8 mouse cellular contexts compared by ENCODE assay signal in genomic region chr14:31194891-31195513, GRCm38 (mm10). TPM values are rescaled to one million over a fixed set of nuclear protein-coding genes. Genes with fewer than 3 reads are reported as not detected.
DNase-seq lines count a peak whose midpoint lies in the region; ATAC-seq and TF ChIP-seq lines count a peak whose summit lies in the region.

No protein-coding gene starts in this region.

- peak; percentile 64 for ATAC-seq in heart, embryonic 15.5 days (replicated peaks; ENCODE audit: insufficient number of reproducible peaks, insufficient read depth, low FRiP score, low read depth)
- peak; percentile 10; the same call in 1 of the 2 replicates for ATAC-seq in liver, postnatal 0 days
- ATAC-seq in stomach, embryonic 16.5 days (ENCODE audit: insufficient read depth, low FRiP score), result peak; percentile 52; the same call in 1 of the 2 replicates
- ATAC-seq in midbrain, embryonic 15.5 days (replicated peaks), result no peak

- peak overlapping the region; percentile 2; the same call in 1 of the 2 replicates for H3K9ac ChIP-seq in heart, embryonic 15.5 days
- peak overlapping the region; percentile 16; the same call in 1 of the 2 replicates for H3K9ac ChIP-seq in liver, postnatal 0 days (replicated peaks)
- H3K9ac ChIP-seq in stomach, embryonic 16.5 days (ENCODE audit: low read length), result no peak overlapping the region
- H3K9ac ChIP-seq in midbrain, embryonic 15.5 days, result no peak overlapping the region

- DNase-seq in spleen, adult 2 months (ENCODE audit: low read depth in 1 of 2, low spot score in 2 of 2), result no peak
- DNase-seq in spleen, adult 12 weeks (ENCODE audit: low spot score), result no peak
- DNase-seq in cerebellum, postnatal 10 days, result peak; percentile 64 to 80
- DNase-seq in liver, postnatal 0 days, result peak; percentile 47
- no peak for DNase-seq in left cerebral cortex, adult 9 months (ENCODE audit: low spot score in 2 of 2)

- H3K4me2 ChIP-seq in heart, embryonic 15.5 days, result peak overlapping the region; percentile 40
- 0 out of 2 replicates have a peak overlapping the region, but pooled peaks have one; percentile 13 for H3K4me2 ChIP-seq in liver, postnatal 0 days (ENCODE audit: low read depth, low read length)
- H3K4me2 ChIP-seq in stomach, embryonic 16.5 days (ENCODE audit: low read depth, low read length), result no peak overlapping the region
- no peak overlapping the region for H3K4me2 ChIP-seq in midbrain, embryonic 15.5 days

- TF ChIP-seq CTCF in spleen, adult 2 months (IDR thresholded peaks at IDR 0.05; ENCODE audit: extremely low read depth, insufficient read depth, insufficient read length, insufficient replicate concordance), result no peak
- no peak for TF ChIP-seq CTCF in liver, postnatal 0 days (IDR thresholded peaks at IDR 0.05; ENCODE audit: low read depth)

- no peak for TF ChIP-seq POLR2A in spleen, adult 2 months (IDR thresholded peaks at IDR 0.05; ENCODE audit: low read depth, low read length)

- no peaks in the 10 kb centered on the region for H3K27me3 ChIP-seq in spleen, adult 2 months (ENCODE audit: control insufficient read depth, insufficient read depth, low read length)
- H3K27me3 ChIP-seq in heart, embryonic 15.5 days, result no peaks in the 10 kb centered on the region
- no peaks in the 10 kb centered on the region for H3K27me3 ChIP-seq in liver, postnatal 0 days (ENCODE audit: insufficient read depth, low read length)
- no peaks in the 10 kb centered on the region for H3K27me3 ChIP-seq in stomach, embryonic 16.5 days (ENCODE audit: control insufficient read depth, insufficient read depth, low read length)
- H3K27me3 ChIP-seq in midbrain, embryonic 15.5 days (replicated peaks), result no peaks in the 10 kb centered on the region

- 29% methylated on average over 14 of the region's 14 CpGs for WGBS in spleen, adult 2 months
- 21% methylated on average over 14 of the region's 14 CpGs for WGBS in heart, embryonic 15.5 days
- 59% methylated on average over 14 of the region's 14 CpGs for WGBS in liver, postnatal 0 days (ENCODE audit: insufficient replicate concordance)
- WGBS in stomach, embryonic 16.5 days, result 65% methylated on average over 14 of the region's 14 CpGs
- WGBS in midbrain, embryonic 15.5 days, result 88% methylated on average over 14 of the region's 14 CpGs

- peak overlapping the region; percentile 78 for H3K27ac ChIP-seq in spleen, adult 2 months (ENCODE audit: insufficient read depth, low read length)
- H3K27ac ChIP-seq in heart, embryonic 15.5 days, result peak overlapping the region; percentile 90
- H3K27ac ChIP-seq in liver, postnatal 0 days (ENCODE audit: low read depth), result peak overlapping the region; percentile 65
- peak overlapping the region; percentile 21; the same call in 1 of the 2 replicates for H3K27ac ChIP-seq in stomach, embryonic 16.5 days (ENCODE audit: low read length)
- H3K27ac ChIP-seq in midbrain, embryonic 15.5 days, result no peak overlapping the region

- H3K9me3 ChIP-seq in heart, embryonic 15.5 days (replicated peaks), result no peaks in the 10 kb centered on the region
- H3K9me3 ChIP-seq in liver, postnatal 0 days (ENCODE audit: low read length), result no peaks in the 10 kb centered on the region
- H3K9me3 ChIP-seq in stomach, embryonic 16.5 days (replicated peaks; ENCODE audit: control insufficient read depth, low read length), result no peaks in the 10 kb centered on the region
- no peaks in the 10 kb centered on the region for H3K9me3 ChIP-seq in midbrain, embryonic 15.5 days

- H3K36me3 ChIP-seq in spleen, adult 2 months (ENCODE audit: control insufficient read depth, insufficient read depth, low read length), result peaks cover 14% of the 10 kb centered on the region
- H3K36me3 ChIP-seq in heart, embryonic 15.5 days, result peaks cover 42% of the 10 kb centered on the region
- H3K36me3 ChIP-seq in liver, postnatal 0 days (replicated peaks; ENCODE audit: insufficient read depth, low read length), result peaks cover 66% of the 10 kb centered on the region
- peaks cover 21% of the 10 kb centered on the region for H3K36me3 ChIP-seq in stomach, embryonic 16.5 days (ENCODE audit: control insufficient read depth, insufficient read depth, low read length)
- H3K36me3 ChIP-seq in midbrain, embryonic 15.5 days (replicated peaks), result peaks cover 28% of the 10 kb centered on the region

- peaks cover 3% of the 10 kb centered on the region; the same call in 1 of the 2 replicates for H3K4me1 ChIP-seq in spleen, adult 2 months (ENCODE audit: control insufficient read depth, insufficient read depth, insufficient read length)
- peaks cover 90% of the 10 kb centered on the region for H3K4me1 ChIP-seq in heart, embryonic 15.5 days (replicated peaks)
- peaks cover 31% of the 10 kb centered on the region for H3K4me1 ChIP-seq in liver, postnatal 0 days (ENCODE audit: insufficient read depth)
- 0 out of 2 replicates have a peak, but pooled peaks cover 5% of the 10 kb centered on the region for H3K4me1 ChIP-seq in stomach, embryonic 16.5 days (ENCODE audit: control insufficient read depth, insufficient read depth, low read length)
- H3K4me1 ChIP-seq in midbrain, embryonic 15.5 days, result peaks cover 10% of the 10 kb centered on the region

- H3K4me3 ChIP-seq in spleen, adult 2 months (ENCODE audit: extremely low read depth, insufficient read depth, insufficient read length), result no peak overlapping the region
- H3K4me3 ChIP-seq in heart, embryonic 15.5 days, result no peak overlapping the region
- H3K4me3 ChIP-seq in liver, postnatal 0 days (ENCODE audit: low read depth, low read length), result no peak overlapping the region
- no peak overlapping the region for H3K4me3 ChIP-seq in stomach, embryonic 16.5 days (replicated peaks; ENCODE audit: low read length)
- no peak overlapping the region for H3K4me3 ChIP-seq in midbrain, embryonic 15.5 days

- no peak for TF ChIP-seq EP300 in liver, postnatal 0 days (IDR thresholded peaks at IDR 0.05; ENCODE audit: low read depth)

RNA-seq across cellular contexts. Expression of gene Tnnc1, which starts 13.1 kb away (rescaled TPM):
- polyA plus RNA-seq in spleen, adult 2 months (2012; rRNA removed), result 0.18 and 0.62 TPM in 2 replicates
- 3,799 and 4,649 TPM in 2 replicates for polyA plus RNA-seq in heart, embryonic 15.5 days (2015; fragmentation: Nextera tagmentation; extraction: Ambion mirVana)
- 3.9 and 8.4 TPM in 2 replicates for polyA plus RNA-seq in liver, postnatal 0 days (2015; fragmentation: Nextera tagmentation; extraction: Ambion mirVana)
- polyA plus RNA-seq in stomach, embryonic 16.5 days (2015; fragmentation: Nextera tagmentation; extraction: Ambion mirVana), result 6.3 and 46.9 TPM in 2 replicates
- polyA plus RNA-seq in midbrain, embryonic 15.5 days (2015; fragmentation: Nextera tagmentation; extraction: Ambion mirVana), result 2.9 and 4.6 TPM in 2 replicates

RNA-seq across cellular contexts. Expression of gene Nisch, which starts 21.7 kb away (rescaled TPM):
- 257 and 263 TPM in 2 replicates for polyA plus RNA-seq in spleen, adult 2 months (2012; rRNA removed)
- polyA plus RNA-seq in heart, embryonic 15.5 days (2015; fragmentation: Nextera tagmentation; extraction: Ambion mirVana), result 287 and 381 TPM in 2 replicates
- 51.1 and 65.0 TPM in 2 replicates for polyA plus RNA-seq in liver, postnatal 0 days (2015; fragmentation: Nextera tagmentation; extraction: Ambion mirVana)
- polyA plus RNA-seq in stomach, embryonic 16.5 days (2015; fragmentation: Nextera tagmentation; extraction: Ambion mirVana), result 289 and 291 TPM in 2 replicates
- polyA plus RNA-seq in midbrain, embryonic 15.5 days (2015; fragmentation: Nextera tagmentation; extraction: Ambion mirVana), result 420 and 426 TPM in 2 replicates

RNA-seq across cellular contexts. Expression of gene Sema3g, which starts 22.7 kb away (rescaled TPM):
- polyA plus RNA-seq in spleen, adult 2 months (2012; rRNA removed), result 4.0 and 4.3 TPM in 2 replicates
- 0.60 and 0.83 TPM in 2 replicates for polyA plus RNA-seq in heart, embryonic 15.5 days (2015; fragmentation: Nextera tagmentation; extraction: Ambion mirVana)
- polyA plus RNA-seq in liver, postnatal 0 days (2015; fragmentation: Nextera tagmentation; extraction: Ambion mirVana), result 0.04 and 0.06 TPM in 2 replicates
- 0.67 and 0.90 TPM in 2 replicates for polyA plus RNA-seq in stomach, embryonic 16.5 days (2015; fragmentation: Nextera tagmentation; extraction: Ambion mirVana)
- polyA plus RNA-seq in midbrain, embryonic 15.5 days (2015; fragmentation: Nextera tagmentation; extraction: Ambion mirVana), result 0.65 and 0.86 TPM in 2 replicates

RNA-seq across cellular contexts. Expression of gene Stab1, which starts 26.6 kb away (rescaled TPM):
- 42.1 and 44.3 TPM in 2 replicates for polyA plus RNA-seq in spleen, adult 2 months (2012; rRNA removed)
- polyA plus RNA-seq in heart, embryonic 15.5 days (2015; fragmentation: Nextera tagmentation; extraction: Ambion mirVana), result 43.7 and 46.8 TPM in 2 replicates
- 34.7 and 42.5 TPM in 2 replicates for polyA plus RNA-seq in liver, postnatal 0 days (2015; fragmentation: Nextera tagmentation; extraction: Ambion mirVana)
- polyA plus RNA-seq in stomach, embryonic 16.5 days (2015; fragmentation: Nextera tagmentation; extraction: Ambion mirVana), result 37.7 and 41.9 TPM in 2 replicates
- 22.8 TPM in 2 replicates for polyA plus RNA-seq in midbrain, embryonic 15.5 days (2015; fragmentation: Nextera tagmentation; extraction: Ambion mirVana)

RNA-seq across cellular contexts. Expression of gene Phf7, which starts 56.1 kb away (rescaled TPM):
- polyA plus RNA-seq in spleen, adult 2 months (2012; rRNA removed), result 4.9 and 6.3 TPM in 2 replicates
- polyA plus RNA-seq in heart, embryonic 15.5 days (2015; fragmentation: Nextera tagmentation; extraction: Ambion mirVana), result 7.9 and 8.3 TPM in 2 replicates
- polyA plus RNA-seq in liver, postnatal 0 days (2015; fragmentation: Nextera tagmentation; extraction: Ambion mirVana), result 7.3 and 8.3 TPM in 2 replicates
- 9.5 and 12.7 TPM in 2 replicates for polyA plus RNA-seq in stomach, embryonic 16.5 days (2015; fragmentation: Nextera tagmentation; extraction: Ambion mirVana)
- 9.9 TPM in 2 replicates for polyA plus RNA-seq in midbrain, embryonic 15.5 days (2015; fragmentation: Nextera tagmentation; extraction: Ambion mirVana)

Comparison
In these comparisons a context has a peak if more than half of its experiments do, and no peak if none do; other contexts are left out.
1. DNase-seq: peak in cerebellum, postnatal 10 days (2 of 2) and liver, postnatal 0 days (single experiment); none in spleen, adult 2 months (0 of 2), spleen, adult 12 weeks (single experiment) and left cerebral cortex, adult 9 months (0 of 2).
2. H3K4me2 ChIP-seq: peak in heart, embryonic 15.5 days (single experiment) and liver, postnatal 0 days (single experiment); none in stomach, embryonic 16.5 days (single experiment) and midbrain, embryonic 15.5 days (single experiment).
3. H3K9ac ChIP-seq: peak in heart, embryonic 15.5 days (single experiment) and liver, postnatal 0 days (single experiment); none in stomach, embryonic 16.5 days (single experiment) and midbrain, embryonic 15.5 days (single experiment).
4. RNA of gene Tnnc1, which starts 13.1 kb away (polyA plus RNA-seq): 3,799 to 4,649 TPM in heart, embryonic 15.5 days; 6.3 to 46.9 TPM in stomach, embryonic 16.5 days, 3.9 to 8.4 TPM in liver, postnatal 0 days, 2.9 to 4.6 TPM in midbrain, embryonic 15.5 days and 0.18 to 0.62 TPM in spleen, adult 2 months; every median in the first group is over 10 times any median in the second.